Mouse (Mus musculus) liver, adult 2 months (tissue): ENCODE results near the gene H2al1b.

ENCODE experiments used
- CTCF ChIP-seq: fragments of 200-500 bp; IDR thresholded peaks from 2 replicates; pipeline ENCODE4 v1.5.1; 2011; ENCODE audit warnings: low read depth, low read length, control low read depth
- POLR2A ChIP-seq: fragments of 200-500 bp; IDR thresholded peaks from 2 replicates; pipeline ENCODE4 v1.6.1; 2011; ENCODE audit warnings: low read length, control low read depth; ENCODE audit not compliant: insufficient read depth; ENCODE audit errors: extremely low read depth

DNA sequence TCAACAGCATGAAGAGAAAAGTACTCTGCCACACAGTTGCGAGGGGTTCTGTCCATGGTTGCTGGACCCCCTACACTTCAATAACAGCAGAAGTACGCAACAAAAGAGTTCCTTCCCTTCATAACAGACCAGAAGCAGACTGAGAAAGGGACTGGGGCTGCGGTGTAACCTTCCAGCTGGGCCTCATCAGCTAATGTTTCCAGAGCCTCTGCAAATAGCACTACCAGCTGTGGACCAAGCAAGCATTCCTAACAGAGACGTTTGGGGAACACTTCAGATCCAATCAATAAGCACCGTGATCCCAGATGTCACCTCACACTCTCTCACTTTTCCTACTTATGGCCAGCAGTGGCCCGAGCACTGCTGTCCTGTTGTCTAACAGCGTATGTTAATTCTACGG is 37.3 kb upstream of the H2al1b start:
- no peak for TF ChIP-seq CTCF
- no peak for TF ChIP-seq POLR2A
